Mouse (Mus musculus): ENCODE results near the gene Nr1d1. TPM values are rescaled to one million over a fixed set of nuclear protein-coding genes. Genes with fewer than 3 reads are reported as not detected.

The Nr1d1 gene
- total RNA-seq, 2 experiments from 2014 or later = 0.87 to 3.5 TPM

- ATAC-seq (replicated peaks; ENCODE audit: poor library complexity) = no peak
Measured at GRCm38 (mm10) chr11:98771131-98771530, 4.0 kb downstream of the Nr1d1 start.

DNA sequence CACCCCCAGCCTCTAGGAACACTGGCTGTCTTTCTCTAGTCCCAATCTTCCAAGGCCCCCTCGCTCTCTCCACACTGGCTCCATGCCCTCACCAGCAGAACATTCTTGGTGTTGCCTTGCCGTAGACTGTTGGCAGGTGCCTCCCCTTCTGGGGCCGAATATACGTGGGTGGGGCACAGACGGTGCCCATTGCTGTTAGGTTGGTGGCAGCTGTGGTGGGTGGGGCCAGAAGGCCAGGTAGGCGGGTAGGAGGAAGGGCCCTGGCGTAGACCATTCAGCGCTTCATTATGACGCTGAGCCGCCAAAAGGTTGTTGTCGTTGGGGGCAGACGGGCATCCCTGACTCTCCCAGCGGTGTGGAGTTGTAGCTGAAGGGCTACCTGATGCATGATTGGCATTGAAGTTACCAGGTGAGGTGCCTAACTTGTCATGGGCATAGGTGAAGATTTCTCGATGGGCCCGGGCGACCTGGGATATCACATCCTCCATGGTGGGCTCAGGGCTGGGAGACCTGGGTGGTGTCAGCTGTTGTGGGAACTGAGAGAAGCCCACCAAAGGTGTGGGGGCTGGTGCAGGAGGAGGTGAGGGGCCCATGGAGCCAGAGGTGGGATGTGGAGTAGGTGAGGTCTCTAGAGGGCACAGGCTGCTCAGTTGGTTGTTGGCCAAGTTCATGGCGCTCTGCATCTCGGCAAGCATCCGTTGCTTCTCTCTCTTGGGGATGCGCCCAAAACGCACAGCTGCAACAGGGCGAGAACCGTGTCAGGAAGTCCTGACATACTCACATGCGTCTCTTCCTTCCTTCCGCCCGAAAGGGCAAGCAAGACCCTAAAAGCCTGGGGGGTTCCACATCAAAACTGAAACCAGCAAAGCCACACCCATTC, 4.8 kb downstream of the Nr1d1 start:
- ATAC-seq (replicated peaks; ENCODE audit: poor library complexity) = no peak

DNA sequence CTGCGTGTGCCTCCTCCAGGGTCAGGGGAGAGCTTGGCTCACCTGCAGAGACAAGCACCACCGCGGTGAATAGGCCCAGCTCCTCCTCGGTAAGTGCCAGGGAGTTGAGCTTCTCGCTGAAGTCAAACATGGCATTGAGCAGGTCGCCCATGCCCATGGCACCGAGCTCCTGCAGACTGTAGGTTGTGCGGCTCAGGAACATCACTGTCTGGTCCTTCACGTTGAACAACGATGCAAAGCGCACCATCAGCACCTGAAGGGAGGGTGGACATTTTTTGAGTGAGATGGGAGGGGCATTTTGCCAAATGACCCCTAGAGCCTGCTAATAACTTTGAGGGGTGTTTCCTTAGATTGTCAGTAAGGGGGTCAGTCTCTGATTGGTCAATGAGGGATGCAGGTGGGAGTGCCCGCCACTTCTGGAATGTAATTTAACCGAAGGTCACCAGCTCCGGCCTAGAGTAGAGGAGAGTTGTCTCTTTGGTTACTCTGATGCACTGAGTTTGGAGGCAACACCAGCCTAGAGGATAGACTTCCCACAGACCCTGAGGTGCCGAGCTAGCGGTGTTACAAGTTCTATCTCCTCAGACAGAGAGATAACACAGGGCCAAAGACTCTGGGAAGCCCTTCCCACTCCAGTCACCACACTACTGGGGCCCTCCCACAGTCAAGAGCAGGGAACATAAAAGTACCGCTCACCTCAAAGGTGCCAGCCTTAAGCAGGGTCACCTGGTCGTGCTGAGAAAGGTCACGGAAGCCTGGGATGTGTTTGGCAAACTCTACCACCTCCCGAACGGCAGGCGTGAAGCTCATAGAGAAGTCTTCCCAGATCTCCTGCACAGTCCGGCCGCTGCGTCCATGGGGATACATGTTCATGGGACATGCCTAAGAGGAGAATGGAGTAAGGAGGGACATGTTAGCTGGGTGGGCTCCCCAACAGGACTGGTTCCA, 5.9 kb downstream of the Nr1d1 start:
- ATAC-seq (replicated peaks; ENCODE audit: poor library complexity) = no peak

DNA sequence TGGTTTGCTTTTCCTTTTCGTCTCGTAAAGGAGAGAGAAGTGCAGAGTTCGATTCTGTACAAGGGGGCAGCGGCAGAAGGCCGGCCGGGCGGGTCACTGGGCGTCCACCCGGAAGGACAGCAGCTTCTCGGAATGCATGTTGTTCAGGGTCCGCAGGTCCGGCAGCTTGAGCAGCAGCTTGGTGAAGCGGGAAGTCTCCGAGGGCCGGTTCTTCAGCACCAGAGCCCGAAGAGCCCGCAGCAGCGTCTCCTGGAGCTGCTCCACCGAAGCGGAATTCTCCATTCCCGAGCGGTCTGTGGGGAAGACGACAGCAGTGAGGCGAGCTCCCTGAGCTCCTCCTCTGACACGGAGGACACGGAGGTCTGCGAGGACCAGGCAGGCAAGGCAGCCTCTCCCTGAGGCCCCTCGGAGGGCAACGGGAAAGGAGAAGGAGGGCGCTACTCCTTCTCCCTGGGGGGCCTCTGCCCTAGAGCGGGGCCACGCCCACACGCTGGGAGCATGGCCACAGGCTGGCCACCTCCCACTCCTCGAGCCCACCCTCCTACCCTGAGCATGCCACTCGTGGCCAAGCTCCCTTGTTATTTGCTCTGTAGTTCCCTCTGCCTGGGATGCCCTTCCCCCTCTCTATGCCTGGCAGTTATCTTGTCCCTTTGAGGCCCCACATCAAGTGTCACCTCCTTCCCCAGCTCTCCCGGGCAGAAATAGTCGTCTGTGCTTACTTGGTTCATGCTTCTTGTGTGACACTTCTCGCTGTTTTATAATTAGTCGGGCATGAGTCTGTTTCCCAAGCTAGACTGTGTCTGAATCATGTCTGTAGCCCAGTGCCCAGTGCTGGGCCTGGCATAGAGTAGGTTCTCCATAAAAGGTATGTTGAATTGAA, 6.8 kb downstream of the Nr1d1 start:
- ATAC-seq (replicated peaks; ENCODE audit: poor library complexity) = 0 out of 2 replicates have a peak, but pooled peaks have one; percentile 10

DNA sequence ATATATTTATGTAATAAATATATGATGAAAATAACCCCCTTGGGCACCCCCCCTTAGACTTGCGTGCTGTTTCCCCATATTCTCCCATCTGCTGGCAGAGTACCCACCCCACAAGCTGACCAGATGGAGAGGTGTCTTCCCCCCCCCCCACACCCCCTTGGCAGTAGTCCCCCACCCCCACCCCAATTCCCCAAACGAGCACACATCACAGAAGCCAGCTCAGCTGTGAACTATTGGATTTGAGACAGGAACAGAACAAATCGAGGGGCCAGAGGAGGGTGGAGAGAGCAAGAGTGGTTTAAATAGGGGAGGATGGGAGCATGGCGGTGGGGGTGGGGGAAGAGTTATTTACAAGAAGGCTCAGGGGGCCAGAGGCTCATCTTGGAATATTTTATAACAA, 7.4 kb downstream of the Nr1d1 start:
- ATAC-seq (replicated peaks; ENCODE audit: poor library complexity) = no peak

DNA sequence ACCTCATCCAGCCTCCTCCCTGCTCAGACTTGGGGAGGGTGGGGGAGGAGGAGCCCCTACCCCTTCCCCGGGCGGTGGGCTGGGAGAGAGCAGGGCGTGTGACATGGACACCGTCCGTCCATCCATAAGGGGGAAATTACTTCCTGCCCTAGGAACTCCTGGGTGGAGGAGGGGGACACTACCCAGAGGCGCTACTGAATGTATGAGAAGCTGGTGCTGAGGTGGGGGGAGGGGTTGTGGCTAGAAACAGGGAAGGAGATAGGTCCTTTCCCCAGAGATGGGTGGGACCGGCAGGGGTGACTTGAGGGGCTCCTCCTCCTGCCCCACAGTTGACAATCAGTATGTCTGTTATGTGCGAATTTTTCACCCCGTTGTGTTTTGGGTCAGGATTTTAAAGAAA, 7.9 kb downstream of the Nr1d1 start:
- peak; percentile 61 for ATAC-seq (replicated peaks; ENCODE audit: poor library complexity)

DNA sequence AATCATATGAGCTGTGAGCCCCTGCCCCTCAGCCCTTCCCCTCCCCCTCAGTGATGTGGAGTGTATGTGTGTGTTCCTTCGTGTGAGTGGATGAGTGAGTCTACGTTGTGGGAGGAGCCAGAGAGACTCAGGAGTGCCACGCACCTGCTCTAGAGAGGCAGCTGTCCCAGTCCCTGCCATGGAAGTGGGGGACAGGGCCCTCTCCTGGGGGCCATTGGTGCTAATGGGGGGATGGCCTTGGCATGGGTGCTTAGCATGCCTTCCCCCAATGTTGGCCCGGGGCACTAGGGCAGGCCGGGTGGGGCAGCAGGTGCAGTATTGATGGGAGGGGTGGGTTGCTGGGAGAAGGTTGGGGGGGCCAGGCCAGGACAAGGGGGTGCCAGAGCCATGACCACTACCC, 8.3 kb downstream of the Nr1d1 start:
- ATAC-seq (replicated peaks; ENCODE audit: poor library complexity) = no peak

DNA sequence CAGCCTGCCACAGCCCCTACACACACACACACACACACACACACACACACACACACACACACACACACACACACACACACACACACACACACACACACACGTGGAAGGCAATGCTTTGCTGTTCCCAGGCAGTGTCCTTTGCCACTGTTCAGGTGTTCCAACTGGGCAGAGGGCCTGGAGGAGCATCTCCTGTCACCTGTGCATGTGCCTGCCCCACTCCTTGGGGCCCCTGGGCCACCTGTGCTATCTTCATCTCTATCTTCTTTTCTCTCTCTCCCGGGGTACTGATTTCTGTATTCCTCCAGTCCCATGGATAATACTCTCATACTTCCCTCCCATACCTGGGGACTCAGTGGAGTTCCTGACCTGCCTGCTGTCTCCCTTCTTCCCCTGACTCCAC, 8.8 kb downstream of the Nr1d1 start:
- no peak for ATAC-seq (replicated peaks; ENCODE audit: poor library complexity)

DNA sequence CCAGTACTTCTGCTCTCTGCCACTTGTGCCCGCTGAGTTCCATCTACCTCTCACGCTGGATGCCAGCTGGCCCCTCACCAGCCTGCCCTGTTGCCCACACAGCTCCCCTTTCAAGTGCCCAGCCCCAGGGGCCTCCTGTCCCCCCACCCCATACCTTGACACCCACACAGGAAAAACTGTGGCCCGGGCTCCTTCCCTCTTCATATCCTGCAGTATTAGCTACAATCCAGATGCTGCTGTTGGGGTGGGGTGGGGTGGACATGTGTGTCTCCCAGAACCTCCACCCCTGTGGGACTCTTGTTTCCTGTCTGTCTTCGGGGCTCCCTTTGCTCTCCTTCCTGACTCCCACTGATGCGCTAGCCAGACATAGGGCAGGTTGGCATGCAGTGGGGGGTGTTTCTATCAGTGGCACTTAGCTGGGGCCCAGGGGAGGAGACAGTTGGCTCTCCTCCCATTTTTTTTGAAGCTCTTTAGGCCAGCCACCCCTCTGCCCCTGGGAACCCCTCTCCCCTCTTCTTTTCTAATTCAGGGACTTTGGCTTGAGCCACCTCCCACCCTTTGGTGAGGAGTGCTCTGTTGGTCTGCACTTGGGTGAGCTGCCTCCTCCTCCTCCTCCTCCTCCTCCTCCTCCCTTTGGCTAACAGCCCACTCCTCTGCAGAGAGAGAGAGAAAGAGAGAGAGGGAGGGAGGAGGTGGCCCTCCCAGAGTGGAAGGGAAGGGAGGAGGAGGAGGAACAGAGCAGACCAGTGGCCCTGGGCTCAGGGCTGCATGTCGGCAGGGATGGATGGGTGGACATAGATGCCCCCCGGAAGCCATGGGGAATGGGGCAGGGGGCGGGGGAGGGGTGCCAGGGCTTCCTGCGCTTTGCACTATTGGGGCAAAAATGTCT, 9.5 kb downstream of the Nr1d1 start:
- ATAC-seq (replicated peaks; ENCODE audit: poor library complexity) = peak; percentile 29; the same call in 1 of the 2 replicates

DNA sequence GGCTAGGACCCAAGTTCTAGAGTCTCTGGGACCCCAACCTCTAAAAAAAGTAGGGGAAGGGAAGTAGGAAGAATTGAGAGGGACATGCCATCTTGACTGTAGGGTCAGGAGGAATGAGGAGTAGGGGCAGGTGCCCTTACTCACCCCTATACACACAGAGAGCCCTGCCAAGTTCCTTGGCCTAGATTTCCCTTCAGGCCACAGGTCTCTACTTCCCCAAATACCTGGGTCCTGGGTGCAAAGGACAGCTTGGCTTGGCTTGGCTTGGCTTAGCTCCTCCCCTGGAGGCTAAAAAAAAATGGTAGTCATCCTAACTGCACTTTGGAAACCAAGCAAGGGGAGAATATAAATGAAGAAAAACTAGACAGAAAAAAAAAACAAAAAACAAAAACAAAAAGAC, 10.4 kb downstream of the Nr1d1 start:
- no peak for ATAC-seq (replicated peaks; ENCODE audit: poor library complexity)

- no peak for ATAC-seq (replicated peaks; ENCODE audit: poor library complexity)
Measured at GRCm38 (mm10) chr11:98764091-98764490, 11.0 kb downstream of the Nr1d1 start.

DNA sequence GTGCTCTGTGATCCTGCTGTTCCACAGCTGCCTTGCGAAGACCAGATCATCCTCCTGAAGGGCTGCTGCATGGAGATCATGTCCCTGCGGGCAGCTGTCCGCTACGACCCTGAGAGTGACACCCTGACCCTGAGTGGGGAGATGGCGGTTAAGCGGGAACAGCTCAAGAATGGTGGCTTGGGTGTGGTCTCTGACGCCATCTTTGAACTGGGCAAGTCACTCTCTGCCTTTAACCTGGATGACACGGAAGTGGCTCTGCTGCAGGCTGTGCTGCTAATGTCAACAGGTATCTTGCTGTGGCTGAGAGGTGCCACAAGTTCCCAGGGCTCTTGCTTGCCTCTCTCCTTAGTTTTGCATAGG, 11.7 kb downstream of the Nr1d1 start:
- no peak for ATAC-seq (replicated peaks; ENCODE audit: poor library complexity)

- ATAC-seq (replicated peaks; ENCODE audit: poor library complexity) = peak; percentile 38; the same call in 1 of the 2 replicates
Measured at GRCm38 (mm10) chr11:98762756-98763501, 12.2 kb downstream of the Nr1d1 start.

- no peak for ATAC-seq (replicated peaks; ENCODE audit: poor library complexity)
Measured at GRCm38 (mm10) chr11:98761939-98762338, 13.2 kb downstream of the Nr1d1 start.

DNA sequence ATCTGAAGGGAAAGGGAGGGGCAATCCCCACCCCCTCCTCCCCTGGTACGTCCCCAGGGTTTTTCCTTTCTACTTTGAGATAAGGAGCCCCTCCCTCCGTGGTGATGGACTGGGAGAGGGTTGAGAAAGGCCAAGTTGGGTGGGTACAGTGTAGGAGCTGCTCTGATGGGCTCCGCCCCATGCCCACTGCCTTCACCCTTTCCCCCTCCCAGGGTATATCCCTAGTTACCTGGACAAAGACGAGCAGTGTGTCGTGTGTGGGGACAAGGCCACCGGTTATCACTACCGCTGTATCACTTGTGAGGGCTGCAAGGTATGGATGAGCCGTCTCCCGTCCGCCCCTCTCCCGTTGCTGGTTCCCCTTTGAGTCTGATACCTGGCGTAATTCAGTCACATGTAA, 18.4 kb downstream of the Nr1d1 start:
- no peak for ATAC-seq (replicated peaks; ENCODE audit: poor library complexity)

- no peak for ATAC-seq (replicated peaks; ENCODE audit: poor library complexity)
Measured at GRCm38 (mm10) chr11:98755726-98756380, 19.3 kb downstream of the Nr1d1 start.

DNA sequence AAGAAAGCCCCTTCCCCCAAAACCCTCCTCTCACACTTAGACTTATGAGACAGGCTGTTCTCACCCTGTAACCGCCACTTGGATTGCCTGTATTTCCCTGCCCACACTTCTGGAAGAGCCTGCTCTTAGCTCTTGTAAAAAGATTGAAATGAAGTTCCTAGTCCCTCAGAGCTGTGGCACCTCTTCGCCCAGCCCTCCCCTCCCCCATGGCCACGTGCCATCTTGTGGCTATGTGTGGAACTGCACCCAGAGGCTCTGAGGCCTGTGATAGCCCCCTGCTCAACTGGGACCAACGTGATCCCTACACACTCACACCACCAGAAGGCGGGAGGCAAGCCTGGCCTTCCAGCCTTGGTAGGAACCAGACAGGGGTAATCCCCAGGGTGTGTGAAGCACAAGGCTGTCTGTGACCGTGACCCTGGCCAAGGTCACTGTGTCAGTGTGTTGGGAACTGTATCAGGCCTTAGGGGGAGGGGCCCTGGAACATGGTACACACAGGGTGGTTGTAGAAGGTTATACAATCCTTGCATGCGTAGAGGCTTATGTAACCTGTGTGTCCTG, 20.4 kb downstream of the Nr1d1 start:
- ATAC-seq (replicated peaks; ENCODE audit: poor library complexity) = peak; percentile 69

- no peak for ATAC-seq (replicated peaks; ENCODE audit: poor library complexity)
Measured at GRCm38 (mm10) chr11:98754151-98754620, 20.9 kb downstream of the Nr1d1 start.
